Mouse (Mus musculus): Measurements from ENCODE around the gene Cxcl14.

GRCm38 (mm10) chr13:56340513-56340912 is 44.2 kb upstream of the Cxcl14 start:
- TF ChIP-seq POLR2A (IDR thresholded peaks at IDR 0.05; ENCODE audit: borderline replicate concordance, control insufficient read depth, low read depth, low read length): no peak
- TF ChIP-seq CTCF (IDR thresholded peaks at IDR 0.05; ENCODE audit: control insufficient read depth, insufficient read depth, low read length): no peak
